Mouse (Mus musculus): ENCODE measurements around the gene Cd4. TPM values are rescaled to one million over a fixed set of nuclear protein-coding genes. Genes with fewer than 3 reads are reported as not detected.

The Cd4 gene
- polyA plus RNA-seq, 1 experiment from 2014 or later = 0.28 TPM

GRCm38 (mm10) chr6:124916695-124917517, 28.9 kb upstream of the Cd4 start:
- WGBS = under 1% methylated on average over 41 of the region's 67 CpGs
- peak overlapping the region; percentile 86 for H3K4me3 ChIP-seq (replicated peaks; ENCODE audit: low read depth, low read length)
- peak; percentile 72 for ATAC-seq (replicated peaks; ENCODE audit: low FRiP score, low read depth)
- H3K4me1 ChIP-seq (replicated peaks; ENCODE audit: insufficient read depth, low read length) = peaks cover 35% of the 10 kb centered on the region
- peak; percentile 62; the same call in 1 of the 2 replicates for TF ChIP-seq CTCF (IDR thresholded peaks at IDR 0.05; ENCODE audit: low read depth)
- H3K9me3 ChIP-seq (replicated peaks; ENCODE audit: low read length) = no peaks in the 10 kb centered on the region
- H3K9ac ChIP-seq (ENCODE audit: low read depth, low read length) = peak overlapping the region; percentile 100
- no peaks in the 10 kb centered on the region for H3K27me3 ChIP-seq (ENCODE audit: insufficient read depth, low read length)
- peaks cover 20% of the 10 kb centered on the region for H3K36me3 ChIP-seq (ENCODE audit: insufficient read depth, low read length)
- peak overlapping the region; percentile 99 for H3K27ac ChIP-seq
- H3K4me2 ChIP-seq (ENCODE audit: low read length) = peak overlapping the region; percentile 84
- DNase-seq (ENCODE audit: low spot score) = peak; percentile 91

- H3K4me3 ChIP-seq (replicated peaks; ENCODE audit: low read depth, low read length) = peak overlapping the region; percentile 86
- H3K4me1 ChIP-seq (replicated peaks; ENCODE audit: insufficient read depth, low read length) = peaks cover 35% of the 10 kb centered on the region
- H3K4me2 ChIP-seq (ENCODE audit: low read length) = peak overlapping the region; percentile 84
- no peak for TF ChIP-seq CTCF (IDR thresholded peaks at IDR 0.05; ENCODE audit: low read depth)
- 0 out of 2 replicates have a peak, but pooled peaks have one; percentile 2 for ATAC-seq (replicated peaks; ENCODE audit: low FRiP score, low read depth)
- DNase-seq (ENCODE audit: low spot score) = no peak
- 2% methylated on average over 12 of the region's 12 CpGs for WGBS
- H3K9ac ChIP-seq (ENCODE audit: low read depth, low read length) = peak overlapping the region; percentile 100
- no peaks in the 10 kb centered on the region for H3K27me3 ChIP-seq (ENCODE audit: insufficient read depth, low read length)
- H3K27ac ChIP-seq = peak overlapping the region; percentile 99
- H3K9me3 ChIP-seq (replicated peaks; ENCODE audit: low read length) = no peaks in the 10 kb centered on the region
- peaks cover 20% of the 10 kb centered on the region for H3K36me3 ChIP-seq (ENCODE audit: insufficient read depth, low read length)
These were observed 28.1 kb upstream of the Cd4 start for GRCm38 (mm10) chr6:124915942-124916694.

- H3K27me3 ChIP-seq (ENCODE audit: insufficient read depth, low read length) = no peaks in the 10 kb centered on the region
These were observed 27.3 kb upstream of the Cd4 start for GRCm38 (mm10) chr6:124915160-124915941.

DNA sequence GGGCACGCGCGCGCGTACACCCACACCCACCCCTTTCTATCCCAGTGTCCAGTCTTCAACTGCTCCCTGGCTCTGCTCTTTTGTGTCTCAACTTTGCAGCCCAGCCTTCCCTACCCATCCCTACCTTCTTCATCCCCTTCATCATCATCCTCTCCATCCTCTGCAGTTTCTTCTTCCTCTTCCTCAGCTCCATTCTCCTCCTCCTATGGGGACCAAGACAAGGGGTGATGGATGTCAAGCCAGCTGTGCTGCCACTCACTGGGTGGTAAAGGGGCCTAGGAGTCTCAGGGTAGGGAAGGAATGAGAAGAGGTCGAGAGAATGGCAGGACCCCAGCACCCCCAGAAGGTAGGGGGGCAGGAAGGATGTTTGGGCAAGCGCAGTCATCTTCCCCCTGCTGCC, 26.5 kb upstream of the Cd4 start:
- no peaks in the 10 kb centered on the region for H3K9me3 ChIP-seq (replicated peaks; ENCODE audit: low read length)
- no peak overlapping the region for H3K4me3 ChIP-seq (replicated peaks; ENCODE audit: low read depth, low read length)
- H3K4me2 ChIP-seq (ENCODE audit: low read length) = peak overlapping the region; percentile 84; the same call in 1 of the 2 replicates
- no peak for TF ChIP-seq CTCF (IDR thresholded peaks at IDR 0.05; ENCODE audit: low read depth)
- no peak for DNase-seq (ENCODE audit: low spot score)
- no peak for ATAC-seq (replicated peaks; ENCODE audit: low FRiP score, low read depth)
- no peak overlapping the region for H3K27ac ChIP-seq
- 86% methylated on average over 7 of the region's 7 CpGs for WGBS
- H3K27me3 ChIP-seq (ENCODE audit: insufficient read depth, low read length) = no peaks in the 10 kb centered on the region
- no peak overlapping the region for H3K9ac ChIP-seq (ENCODE audit: low read depth, low read length)
- peaks cover 34% of the 10 kb centered on the region for H3K4me1 ChIP-seq (replicated peaks; ENCODE audit: insufficient read depth, low read length)
- peaks cover 20% of the 10 kb centered on the region for H3K36me3 ChIP-seq (ENCODE audit: insufficient read depth, low read length)

More at GRCm38 (mm10) chr6:124915160-124915941, 27.3 kb upstream of the Cd4 start:
- Histone ChIP-seq H3K27ac (peak overlapping the region; percentile 99), H3K36me3 (ENCODE audit: insufficient read depth, low read length) (peaks cover 20% of the 10 kb centered on the region), H3K4me2 (ENCODE audit: low read length) (peak overlapping the region; percentile 84), H3K4me3 (replicated peaks; ENCODE audit: low read depth, low read length) (peak overlapping the region; percentile 86), H3K4me1 (replicated peaks; ENCODE audit: insufficient read depth, low read length) (peaks cover 32% of the 10 kb centered on the region), H3K9me3 (replicated peaks; ENCODE audit: low read length) (no peaks in the 10 kb centered on the region), H3K9ac (ENCODE audit: low read depth, low read length) (peak overlapping the region; percentile 100)
- DNase-seq (ENCODE audit: low spot score) (no peak), ATAC-seq (replicated peaks; ENCODE audit: low FRiP score, low read depth) (no peak)
- TF ChIP-seq CTCF (IDR thresholded peaks at IDR 0.05; ENCODE audit: low read depth) = no peak
- WGBS = 24% methylated on average over 21 of the region's 22 CpGs

- H3K4me2 ChIP-seq (ENCODE audit: low read length) = no peak overlapping the region
- no peaks in the 10 kb centered on the region for H3K9me3 ChIP-seq (replicated peaks; ENCODE audit: low read length)
- H3K4me3 ChIP-seq (replicated peaks; ENCODE audit: low read depth, low read length) = no peak overlapping the region
- no peak for DNase-seq (ENCODE audit: low spot score)
- H3K27me3 ChIP-seq (ENCODE audit: insufficient read depth, low read length) = no peaks in the 10 kb centered on the region
- ATAC-seq (replicated peaks; ENCODE audit: low FRiP score, low read depth) = no peak
- no peak for TF ChIP-seq CTCF (IDR thresholded peaks at IDR 0.05; ENCODE audit: low read depth)
- no peak overlapping the region for H3K9ac ChIP-seq (ENCODE audit: low read depth, low read length)
- H3K27ac ChIP-seq = no peak overlapping the region
- H3K4me1 ChIP-seq (replicated peaks; ENCODE audit: insufficient read depth, low read length) = peaks cover 34% of the 10 kb centered on the region
- 68% methylated on average over 14 of the region's 14 CpGs for WGBS
- peaks cover 20% of the 10 kb centered on the region for H3K36me3 ChIP-seq (ENCODE audit: insufficient read depth, low read length)
These were observed 25.8 kb upstream of the Cd4 start for GRCm38 (mm10) chr6:124913721-124914285.
